Mouse (Mus musculus): ENCODE data around the gene Cldn4. TPM values are rescaled to one million over a fixed set of nuclear protein-coding genes. Genes with fewer than 3 reads are reported as not detected.

Cldn4 gene
- 0.10 and 0.84 TPM in 2 replicates for polyA plus RNA-seq (2015; fragmentation: Nextera tagmentation; extraction: Ambion mirVana)

GRCm38 (mm10) chr5:134946857-134947255, at the start of gene Cldn4:
TSS of gene Cldn4 (minus strand) at chr5:134946934.

GRCm38 (mm10) chr5:134985633-134986297, 39.0 kb upstream of the Cldn4 start, which contains the start of gene Cldn3:
TSS of gene Cldn3 (plus strand) at chr5:134986214.

GRCm38 (mm10) chr5:134932179-134932902, 14.4 kb downstream of the Cldn4 start, which contains the start of gene Mettl27:
TSS of gene Mettl27 (plus strand) at chr5:134932368.

GRCm38 (mm10) chr5:134915311-134915710, 31.4 kb downstream of the Cldn4 start, which contains the start of gene Cldn13:
TSS of gene Cldn13 (minus strand) at chr5:134915526.

GRCm38 (mm10) chr5:134906633-134907032, 40.1 kb downstream of the Cldn4 start, which contains the start of gene Tmem270:
TSS of gene Tmem270 (minus strand) at chr5:134906733.

Other genes starting within 250 kb of the Cldn4 start
- gene Eln, start 199.6 kb downstream of the Cldn4 start, polyA plus RNA-seq (2015; fragmentation: Nextera tagmentation; extraction: Ambion mirVana), result 96.2 and 144 TPM in 2 replicates
- not detected in 2 replicates for gene Tmem270, start 40.2 kb downstream of the Cldn4 start, polyA plus RNA-seq (2015; fragmentation: Nextera tagmentation; extraction: Ambion mirVana)
- not detected in 2 replicates for gene Cldn13, start 31.4 kb downstream of the Cldn4 start, polyA plus RNA-seq (2015; fragmentation: Nextera tagmentation; extraction: Ambion mirVana)
- gene Mettl27, start 14.6 kb downstream of the Cldn4 start, polyA plus RNA-seq (2015; fragmentation: Nextera tagmentation; extraction: Ambion mirVana), result 9.7 and 10.3 TPM in 2 replicates
- 0.38 TPM in 1 of 2 replicates, not detected in the other for gene Cldn3, start 39.3 kb upstream of the Cldn4 start, polyA plus RNA-seq (2015; fragmentation: Nextera tagmentation; extraction: Ambion mirVana)
- 64.2 and 64.4 TPM in 2 replicates for gene Abhd11, start 62.2 kb upstream of the Cldn4 start, polyA plus RNA-seq (2015; fragmentation: Nextera tagmentation; extraction: Ambion mirVana)
- gene Stx1a, start 76.5 kb upstream of the Cldn4 start, polyA plus RNA-seq (2015; fragmentation: Nextera tagmentation; extraction: Ambion mirVana), result 1.7 and 1.9 TPM in 2 replicates
- 34.0 and 34.2 TPM in 2 replicates for gene Dnajc30, start 117.3 kb upstream of the Cldn4 start, polyA plus RNA-seq (2015; fragmentation: Nextera tagmentation; extraction: Ambion mirVana)
- gene Bud23, start 118.0 kb upstream of the Cldn4 start, polyA plus RNA-seq (2015; fragmentation: Nextera tagmentation; extraction: Ambion mirVana), result 38.2 and 48.1 TPM in 2 replicates
- 2.1 and 2.6 TPM in 2 replicates for gene Vps37d, start 131.3 kb upstream of the Cldn4 start, polyA plus RNA-seq (2015; fragmentation: Nextera tagmentation; extraction: Ambion mirVana)
- 9.6 and 9.8 TPM in 2 replicates for gene Mlxipl, start 143.0 kb upstream of the Cldn4 start, polyA plus RNA-seq (2015; fragmentation: Nextera tagmentation; extraction: Ambion mirVana)
- 12.9 and 16.9 TPM in 2 replicates for gene Tbl2, start 202.7 kb upstream of the Cldn4 start, polyA plus RNA-seq (2015; fragmentation: Nextera tagmentation; extraction: Ambion mirVana)
- 37.1 and 39.5 TPM in 2 replicates for gene Bcl7b, start 221.3 kb upstream of the Cldn4 start, polyA plus RNA-seq (2015; fragmentation: Nextera tagmentation; extraction: Ambion mirVana)
- gene Baz1b, start 240.3 kb upstream of the Cldn4 start, polyA plus RNA-seq (2015; fragmentation: Nextera tagmentation; extraction: Ambion mirVana), result 13.8 and 14.0 TPM in 2 replicates

Data from skeletal muscle tissue, postnatal 0 days (tissue).